Mouse (Mus musculus) kidney, adult 18-20 months (tissue): ENCODE results near the gene Akr1b7.

Source experiments
- DNase-seq: peaks from one replicate; pipeline ENCODE4 v3.0.0; 2021

Gene Akr1b7

DNA sequence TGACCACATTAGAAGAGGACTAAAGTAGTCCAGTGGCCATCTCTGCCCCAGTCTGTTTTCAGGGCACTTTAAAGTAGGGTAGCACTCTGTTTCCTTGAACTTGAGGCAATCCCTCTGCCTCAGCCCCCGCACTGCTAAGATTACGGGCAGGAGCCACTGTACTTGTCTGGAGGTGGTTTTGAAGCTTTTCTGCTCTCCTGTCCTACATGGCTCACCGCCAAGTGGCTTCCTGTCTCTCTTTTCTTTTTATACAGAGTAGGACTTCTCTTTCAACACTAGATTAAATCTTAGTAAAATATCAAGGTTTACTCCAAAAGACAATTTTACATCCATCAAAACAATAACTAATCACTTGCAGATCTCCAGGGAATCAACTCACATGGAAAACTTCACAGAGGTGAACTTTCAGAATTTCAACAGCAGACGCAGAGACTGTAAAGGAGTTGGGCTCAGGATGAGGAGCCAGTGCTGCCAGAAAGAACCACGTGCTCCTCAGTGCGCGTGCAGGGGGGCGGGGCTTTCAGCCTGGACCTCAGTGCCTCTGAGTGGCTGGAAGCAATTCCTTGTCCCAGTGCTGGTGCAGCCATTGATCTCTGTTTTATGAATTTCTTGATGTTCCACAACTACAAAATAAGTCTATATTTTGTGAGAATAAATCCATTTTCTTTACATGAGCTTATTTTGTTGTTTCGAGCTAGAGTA is 29.6 kb downstream of the Akr1b7 start:
- no peak for DNase-seq

DNA sequence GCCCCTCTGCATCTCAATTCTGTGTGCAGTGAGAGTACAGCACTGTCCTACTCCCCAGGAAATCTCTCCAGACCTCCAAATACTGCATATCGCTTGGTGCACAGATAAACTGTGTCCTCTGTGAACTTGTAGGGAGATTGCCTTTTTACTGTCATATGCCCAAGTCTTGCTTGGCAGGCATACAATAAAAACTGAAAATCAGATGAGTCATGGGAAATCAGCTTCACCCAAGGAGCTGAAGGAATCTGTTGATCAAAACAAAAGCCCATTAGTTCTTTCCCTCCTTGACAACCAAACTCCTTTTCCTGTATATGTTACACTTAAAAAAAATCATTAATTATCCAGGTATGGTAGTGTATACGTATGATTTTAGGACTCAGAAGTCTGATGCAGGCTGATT is 31.7 kb downstream of the Akr1b7 start:
- no peak for DNase-seq

DNA sequence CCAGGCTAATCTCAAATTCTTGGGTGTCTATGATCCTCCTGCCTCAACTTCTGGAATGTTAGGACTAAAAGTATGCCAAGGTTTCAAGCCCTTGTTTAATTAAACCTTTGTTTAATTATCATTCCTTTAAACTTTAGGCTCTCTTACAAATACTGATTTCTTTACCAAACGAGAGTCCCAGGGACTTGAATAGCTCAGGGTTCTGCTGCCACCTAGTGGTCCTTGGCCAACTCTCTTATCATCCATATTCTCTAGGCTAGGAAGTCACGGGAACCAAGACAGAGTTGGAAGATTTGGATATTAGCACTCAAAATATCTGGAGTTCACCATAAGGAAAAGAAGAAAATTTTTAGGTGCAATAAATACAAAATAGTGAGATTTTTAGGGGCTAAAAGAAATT is 35.8 kb downstream of the Akr1b7 start:
- DNase-seq, result peak; percentile 71

DNA sequence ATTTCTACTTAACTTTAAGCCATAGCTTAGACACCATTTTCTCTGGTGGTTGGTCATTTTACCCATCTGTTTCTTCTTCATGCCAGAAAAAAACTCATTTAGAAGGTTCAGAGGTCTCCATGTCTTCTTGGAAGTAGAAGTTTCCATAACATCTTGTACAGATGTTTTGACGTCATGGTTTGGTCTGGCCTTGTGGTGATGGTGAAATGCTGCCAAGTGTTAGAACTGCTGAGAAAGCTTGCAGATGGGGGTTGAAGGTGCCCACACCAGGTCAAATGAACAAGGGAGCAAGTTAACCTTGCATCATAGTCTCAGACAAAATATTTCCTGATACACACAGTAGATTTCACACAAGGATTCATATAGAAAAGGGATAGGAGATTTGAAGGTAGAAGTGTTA is 36.6 kb downstream of the Akr1b7 start:
- no peak for DNase-seq

DNA sequence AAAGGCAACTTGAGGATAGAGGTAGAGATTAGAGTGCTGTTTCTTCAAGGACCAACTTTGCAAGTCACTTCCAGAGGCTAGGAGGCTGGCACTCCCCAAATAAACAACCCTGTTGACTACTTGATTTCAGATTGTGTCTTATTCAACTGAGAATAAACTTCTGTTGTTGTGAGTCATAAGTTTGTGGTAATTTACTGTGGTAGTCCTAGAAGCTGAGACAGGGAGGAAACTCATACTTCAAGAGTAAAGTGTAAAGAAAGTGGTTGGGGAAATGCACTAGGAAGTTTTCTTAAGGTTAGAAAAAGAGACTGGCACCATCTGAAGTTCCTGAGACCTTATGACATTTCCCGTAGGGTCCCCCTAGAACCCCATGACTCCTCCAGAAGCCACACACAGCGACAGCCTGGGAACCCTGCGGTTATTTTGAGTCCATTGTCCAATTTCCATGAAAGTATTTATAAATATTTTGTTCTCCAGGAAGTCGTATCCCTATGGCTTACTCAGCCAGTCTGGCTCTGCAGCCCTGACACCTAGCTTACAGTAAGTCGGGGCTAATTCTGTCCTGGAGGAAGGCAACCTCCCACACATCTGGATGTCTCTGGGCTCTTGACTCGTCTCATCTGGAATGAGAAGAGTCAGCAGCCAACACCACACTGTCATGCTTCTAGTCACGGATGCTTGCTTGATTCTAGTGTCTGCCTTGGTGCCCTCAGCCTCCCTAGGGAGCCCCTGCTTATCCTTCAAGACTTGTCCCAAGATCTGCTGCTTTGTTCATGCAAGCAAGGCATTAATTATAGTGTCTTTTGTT is 41.0 kb downstream of the Akr1b7 start:
- no peak for DNase-seq

DNA sequence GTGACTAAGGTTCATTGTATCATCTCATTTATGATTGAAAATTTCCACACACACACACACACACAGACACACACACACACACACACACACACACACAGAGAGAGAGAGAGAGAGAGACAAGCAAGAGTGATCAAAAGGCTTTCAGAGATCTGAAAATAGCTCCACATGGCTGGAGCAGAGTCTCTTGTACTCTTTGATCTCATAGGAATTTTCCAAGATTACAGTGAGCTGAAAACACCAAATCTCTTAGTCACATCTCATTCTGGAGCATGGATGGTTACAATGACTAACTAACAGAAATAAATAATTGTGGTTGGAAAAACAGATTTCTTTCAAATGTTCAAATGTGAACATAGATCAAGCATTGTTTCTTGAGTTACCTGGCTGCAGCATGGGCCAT is 47.3 kb downstream of the Akr1b7 start:
- no peak for DNase-seq

DNA sequence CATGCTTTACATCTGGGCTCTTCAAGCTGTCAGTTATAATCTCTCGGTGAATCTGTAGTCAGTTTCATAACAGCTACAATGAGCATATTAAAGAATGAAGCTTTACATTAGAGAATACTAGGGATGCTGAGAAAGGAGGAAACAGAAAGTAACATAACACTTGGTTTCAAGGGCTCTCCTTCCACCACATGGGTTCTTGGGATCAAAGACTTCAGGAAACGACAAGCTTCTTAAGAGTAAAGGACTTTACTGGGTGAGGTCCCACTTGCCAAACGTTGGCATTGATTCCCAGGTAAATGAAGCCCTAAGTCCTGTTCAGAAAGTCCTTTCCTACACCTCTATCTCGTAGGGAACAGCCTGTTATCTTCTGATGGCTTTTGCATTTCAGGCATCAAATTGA is 48.5 kb downstream of the Akr1b7 start:
- no peak for DNase-seq

DNA sequence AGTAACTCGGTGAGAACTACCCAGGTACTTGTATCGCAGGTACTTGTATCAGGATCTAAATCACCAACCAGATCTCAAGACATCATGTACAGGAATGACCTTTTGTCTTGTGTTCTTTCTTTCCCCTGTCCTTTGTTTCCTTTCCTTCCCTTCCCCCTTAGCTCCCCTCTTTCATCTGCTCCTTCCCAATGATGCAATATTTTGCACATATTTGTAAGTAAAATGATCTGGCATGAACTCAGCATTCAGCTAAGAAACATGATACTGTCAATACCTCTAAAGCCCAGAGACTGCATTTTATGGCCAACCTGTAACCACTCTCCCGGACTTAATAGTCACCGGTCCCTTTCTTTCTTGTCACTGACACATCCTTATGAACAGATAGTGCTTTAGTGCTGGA is 51.4 kb downstream of the Akr1b7 start:
- DNase-seq, result no peak

DNA sequence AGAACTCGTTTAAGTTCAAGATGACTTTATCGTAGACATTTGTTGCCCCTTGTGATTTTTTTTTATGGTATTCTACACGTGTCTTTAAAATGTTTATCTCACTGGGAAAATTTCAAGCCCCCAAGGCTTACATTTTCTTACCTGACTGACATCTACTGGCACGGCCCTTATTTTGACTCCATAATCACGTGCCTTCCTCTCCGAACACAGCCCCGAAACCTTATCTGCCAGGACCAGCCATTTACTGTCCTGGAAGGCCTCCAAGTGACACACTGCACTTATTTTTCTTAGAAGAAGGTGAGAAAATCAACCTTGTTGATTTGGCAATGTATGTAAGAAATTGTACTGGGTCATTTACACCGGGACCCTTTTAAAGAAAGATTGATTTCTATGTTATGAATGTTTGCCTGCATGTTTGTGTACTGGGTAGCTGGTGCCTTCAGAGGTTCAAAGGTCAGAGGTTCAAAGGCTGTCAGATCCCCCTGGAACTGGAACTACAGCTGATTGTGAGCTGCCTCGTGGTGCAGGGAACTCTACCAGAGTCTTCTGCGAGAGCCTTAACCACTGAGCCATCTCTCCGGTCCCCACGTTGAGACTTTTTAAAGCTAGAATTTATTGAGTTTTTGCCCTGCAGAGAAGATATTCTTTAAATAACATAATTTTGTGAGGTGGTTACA is 59.4 kb downstream of the Akr1b7 start:
- DNase-seq, result no peak
